ENCODE assay signal across 8 mouse cellular contexts in the genomic region with DNA sequence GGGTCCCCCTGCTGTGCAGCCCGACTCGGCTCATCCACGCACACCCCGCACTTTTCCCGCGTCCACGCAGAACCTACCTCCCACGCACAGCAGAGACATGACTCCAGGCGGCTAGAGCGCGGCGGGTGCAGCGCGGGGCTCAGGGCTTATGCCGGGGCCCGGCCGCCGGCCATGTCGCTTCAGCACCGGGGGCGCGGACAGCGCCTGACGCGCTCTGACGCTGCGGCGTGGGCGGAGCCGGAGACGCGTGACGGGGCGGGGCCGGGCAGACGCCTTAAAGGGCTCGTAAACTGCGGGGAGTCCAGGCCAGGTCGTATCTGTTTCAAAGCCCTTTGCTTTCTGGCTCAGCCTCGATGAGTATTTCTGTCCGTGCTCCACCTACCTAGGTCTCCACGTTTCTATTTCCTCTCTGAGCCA. TPM values are rescaled to one million over a fixed set of nuclear protein-coding genes. Genes with fewer than 3 reads are reported as not detected.
DNase-seq lines count a peak whose midpoint lies in the region; ATAC-seq and TF ChIP-seq lines count a peak whose summit lies in the region.

A gene (minus strand): TSS at position 209 of the 417 bp plus-strand sequence.

- peak within 1 kb of the TSS; percentile 72 for H3K9ac ChIP-seq in hindbrain, postnatal 0 days (replicated peaks; ENCODE audit: low read length)

- H3K79me2 ChIP-seq in macrophage (ENCODE audit: inconsistent target) = no peaks in the 10 kb centered on the region

- H3K9me3 ChIP-seq in hindbrain, postnatal 0 days (ENCODE audit: low read length) = no peaks in the 10 kb centered on the region

- peaks cover 27% of the 10 kb centered on the region for H3K4me1 ChIP-seq in hindbrain, postnatal 0 days (ENCODE audit: insufficient read depth, low read length)

- peak; percentile 73 for ATAC-seq in hindbrain, postnatal 0 days

- no peaks in the 10 kb centered on the region for H3K27me3 ChIP-seq in hindbrain, postnatal 0 days (ENCODE audit: insufficient read depth, low read length)

- DNase-seq in ZHBTc4 (ENCODE audit: low read depth, low spot score) = peak; percentile 94
- peak; percentile 82 to 93 for DNase-seq in cerebellum, postnatal 4 days (ENCODE audit: low spot score in 2 of 2)
- DNase-seq in gastrocnemius, adult 2 months = peak; percentile 94
- DNase-seq in hindbrain, postnatal 0 days (ENCODE audit: low spot score) = peak; percentile 96
- DNase-seq in left cerebral cortex, adult 2 months (ENCODE audit: extremely low spot score in 1 of 2, low spot score in 2 of 2) = peak; percentile 91 to 96
- peak; percentile 85 for DNase-seq in retina, postnatal 7 days (ENCODE audit: low read depth, low spot score)
- DNase-seq in urinary bladder, adult 18-20 months (ENCODE audit: low spot score in 2 of 2) = peak; percentile 78 to 89

- peak within 1 kb of the TSS; percentile 69 for H3K27ac ChIP-seq in gastrocnemius, adult 2 months
- peak within 1 kb of the TSS; percentile 91 for H3K27ac ChIP-seq in hindbrain, postnatal 0 days
- H3K27ac ChIP-seq in left cerebral cortex, adult 2 months = peak within 1 kb of the TSS; percentile 96
- peak within 1 kb of the TSS; percentile 49 for H3K27ac ChIP-seq in macrophage

- under 1% methylated on average over 42 of the region's 42 CpGs for WGBS in hindbrain, postnatal 0 days
- under 1% methylated on average over 41 of the region's 42 CpGs for WGBS in macrophage (ENCODE audit: missing documents)

- intact Hi-C loops in gastrocnemius, adult 2 months (cut with DNase I) = no loop called here
- intact Hi-C loops in left cerebral cortex, adult 2 months (cut with DNase I) = loop anchor here (1.0 to 10.0 kb wide), 3 partner anchors 49 to 463 kb away; a partner anchor contains a TSS

- TF ChIP-seq CTCF in gastrocnemius, adult 2 months (IDR thresholded peaks at IDR 0.05) = no peak
- no peak for TF ChIP-seq CTCF in hindbrain, postnatal 0 days (IDR thresholded peaks at IDR 0.05; ENCODE audit: low read depth)
- no peak for TF ChIP-seq CTCF in left cerebral cortex, adult 2 months (IDR thresholded peaks at IDR 0.05)

- H3K4me2 ChIP-seq in hindbrain, postnatal 0 days (ENCODE audit: low read depth, low read length) = peak within 1 kb of the TSS; percentile 58

- H3K4me3 ChIP-seq in gastrocnemius, adult 2 months = peak within 1 kb of the TSS; percentile 69
- peak within 1 kb of the TSS; percentile 86 for H3K4me3 ChIP-seq in hindbrain, postnatal 0 days (ENCODE audit: low read length)
- H3K4me3 ChIP-seq in left cerebral cortex, adult 2 months = peak within 1 kb of the TSS; percentile 67
- H3K4me3 ChIP-seq in macrophage (ENCODE audit: inconsistent target) = peak within 1 kb of the TSS; percentile 67

- no peaks in the 10 kb centered on the region for H3K36me3 ChIP-seq in hindbrain, postnatal 0 days (ENCODE audit: insufficient read depth, low read length)
- H3K36me3 ChIP-seq in macrophage (ENCODE audit: inconsistent target) = no peaks in the 10 kb centered on the region

RNA-seq across cellular contexts. Expression of the gene that starts here (rescaled TPM):
- total RNA-seq in gastrocnemius, adult 2 months (2021) = not detected
- 81.4 and 89.1 TPM in 2 replicates for total RNA-seq in hindbrain, postnatal 0 days (2014; rRNA removed)
- polyA plus RNA-seq in hindbrain, postnatal 0 days (2015; fragmentation: Nextera tagmentation; extraction: Ambion mirVana) = 16.8 and 16.9 TPM in 2 replicates
- total RNA-seq in left cerebral cortex, adult 2 months (2021) = 100 to 1,000 TPM; 313 to 351 TPM
- total RNA-seq in macrophage (2018; cell fraction: chromatin; rRNA removed) = 10 to 100 TPM in 9 of 26 experiments, 1 to 10 TPM in 17; 4.0 to 18.7 (median 8.1) TPM
- 1 to 10 TPM in 12 of 26 experiments, under 1 TPM in 14; 0.41 to 1.9 (median 0.99) TPM for total RNA-seq in macrophage (2018; cell fraction: cytosol; rRNA removed)
- 1 to 10 TPM; 1.2 to 9.0 (median 3.7) TPM for total RNA-seq in macrophage (2018; cell fraction: nucleus; rRNA removed)
- 0.98 to 1.4 TPM (median 1.4 TPM) in 3 replicates for polyA plus RNA-seq in macrophage (2018)

Comparison
In these comparisons a context has a peak if more than half of its experiments do, and no peak if none do; other contexts are left out.
1. Peak in every context shown above with its lines: DNase-seq, ATAC-seq, H3K4me3 ChIP-seq and H3K27ac ChIP-seq.
2. RNA of the gene that starts here (total RNA-seq): 313 to 351 TPM in left cerebral cortex, adult 2 months and 81.4 to 89.1 TPM in hindbrain, postnatal 0 days; not detected in gastrocnemius, adult 2 months; every median in the first group is over 10 times any median in the second.
3. Peak in DNase-seq, H3K4me3 ChIP-seq and H3K27ac ChIP-seq in gastrocnemius, adult 2 months; RNA of the gene not detected or under 1 TPM.